Mouse (Mus musculus) ES-Bruce4 (cell line): Measurements from ENCODE around the gene Stradb.

Source experiments
- CTCF ChIP-seq: IDR thresholded peaks from one replicate; pipeline ENCODE4 v1.8.1; 2011; ENCODE audit warnings: low read depth, low read length
- EP300 ChIP-seq: IDR thresholded peaks from 2 replicates; pipeline ENCODE4 v1.6.1; 2011; ENCODE audit warnings: low read depth, low read length; ENCODE audit not compliant: insufficient read depth
- POLR2A ChIP-seq: IDR thresholded peaks from one replicate; pipeline ENCODE4 v1.8.1; 2011; ENCODE audit warnings: low read length; ENCODE audit not compliant: insufficient read depth

DNA sequence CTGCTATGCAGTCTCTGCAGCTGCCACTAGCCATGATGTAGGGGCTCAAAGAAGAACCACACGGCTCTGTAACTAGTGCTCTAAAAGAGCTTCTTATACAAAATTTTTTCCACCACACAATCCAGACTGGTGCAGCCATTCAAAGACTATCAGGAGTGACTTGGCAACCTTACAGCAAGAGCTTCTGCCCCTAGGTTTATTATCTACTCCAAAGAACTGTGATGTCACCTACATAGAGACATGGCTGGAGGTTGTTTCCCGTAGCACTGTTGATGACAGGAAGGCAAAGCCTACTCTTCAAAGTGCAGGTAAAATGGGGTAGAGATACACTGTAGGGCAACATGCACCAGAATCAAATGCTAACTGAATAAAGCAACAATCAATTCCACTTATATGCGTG is 17.6 kb upstream of the Stradb start:
- TF ChIP-seq POLR2A, result no peak
- no peak for TF ChIP-seq CTCF
- no peak for TF ChIP-seq EP300
